Mouse (Mus musculus): ENCODE data around the gene Psap. TPM values are rescaled to one million over a fixed set of nuclear protein-coding genes. Genes with fewer than 3 reads are reported as not detected.

The Psap gene
- total RNA-seq, 1 experiment from 2014 or later, result 1,482 TPM

DNA sequence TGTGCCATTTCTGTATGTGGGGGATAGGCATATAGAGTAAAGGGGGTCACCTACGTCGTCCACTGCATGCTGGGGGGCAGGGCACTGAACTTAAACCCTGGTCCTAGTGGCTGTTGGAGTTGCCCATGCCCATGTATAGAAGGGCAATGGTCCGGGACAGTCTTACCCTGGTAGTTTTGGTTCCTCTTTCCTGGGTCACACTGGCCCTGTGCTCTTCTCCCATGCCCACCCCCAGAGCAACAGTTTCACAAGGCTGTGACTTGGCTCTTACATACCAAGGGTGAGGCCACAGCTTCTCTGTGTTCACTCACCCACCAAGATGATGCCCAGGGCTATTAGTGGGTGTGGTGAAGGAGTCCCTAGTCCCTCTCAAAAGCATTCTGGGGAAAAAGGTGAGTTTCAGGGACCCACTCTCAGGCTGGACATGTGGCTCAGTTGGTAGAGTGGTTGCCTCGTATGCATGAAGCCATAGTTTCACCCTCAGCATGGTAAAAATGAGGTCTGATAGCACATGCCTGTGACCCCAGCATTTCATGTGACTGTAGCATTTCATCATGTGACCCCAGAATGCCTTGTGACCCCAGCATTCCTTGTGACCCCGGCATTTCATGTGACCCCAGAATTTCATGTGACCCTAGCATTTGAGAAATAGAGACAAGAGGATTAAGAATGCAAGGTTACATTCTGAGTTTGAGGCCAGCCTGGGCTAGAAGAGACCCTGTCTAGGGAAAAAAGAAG is 16.7 kb upstream of the Psap start:
- ATAC-seq (replicated peaks; ENCODE audit: insufficient number of reproducible peaks, low FRiP score, low TSS enrichment, poor library complexity, severe bottlenecking), result peak; percentile 81

DNA sequence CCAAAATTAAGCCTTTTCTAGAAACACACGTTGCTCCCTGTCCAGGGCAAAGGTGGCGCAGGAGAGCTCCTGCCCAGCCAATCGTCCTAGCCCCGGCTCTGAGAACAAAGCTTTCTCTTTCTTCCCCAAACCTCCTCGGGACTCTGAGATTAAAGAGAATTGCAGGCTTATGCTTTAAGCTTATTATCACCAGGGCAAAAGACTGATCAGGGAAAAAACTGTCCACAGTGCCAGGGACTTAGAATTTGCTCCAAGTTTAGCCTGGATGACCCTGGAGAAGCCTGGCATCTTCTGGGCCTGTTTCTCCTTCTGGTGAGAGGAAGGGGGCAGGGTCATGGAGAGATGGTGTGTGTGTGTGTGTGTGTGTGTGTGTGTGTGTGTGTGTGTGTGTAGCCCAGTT is 15.9 kb upstream of the Psap start:
- ATAC-seq (replicated peaks; ENCODE audit: insufficient number of reproducible peaks, low FRiP score, low TSS enrichment, poor library complexity, severe bottlenecking), result no peak

DNA sequence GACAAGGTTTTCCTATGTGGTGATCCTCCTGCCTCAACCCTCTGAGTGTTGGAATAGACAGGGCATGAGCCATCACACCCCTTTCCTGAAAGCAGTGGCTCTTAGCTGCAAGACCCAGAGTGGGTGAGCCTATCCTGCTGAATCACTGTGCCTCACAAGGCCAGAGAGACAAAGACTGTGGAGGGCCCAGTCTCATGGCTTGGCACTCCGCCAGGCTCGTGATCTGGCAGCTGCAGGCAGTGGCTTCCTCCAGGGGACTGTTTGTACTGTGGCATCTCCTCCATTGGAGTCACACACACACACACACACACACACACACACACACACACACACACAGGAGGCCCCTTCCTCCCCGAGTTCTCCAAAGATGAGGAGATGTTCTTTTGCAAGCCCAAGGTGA is 15.0 kb upstream of the Psap start:
- peak; percentile 36; the same call in 1 of the 2 replicates for ATAC-seq (replicated peaks; ENCODE audit: insufficient number of reproducible peaks, low FRiP score, low TSS enrichment, poor library complexity, severe bottlenecking)

DNA sequence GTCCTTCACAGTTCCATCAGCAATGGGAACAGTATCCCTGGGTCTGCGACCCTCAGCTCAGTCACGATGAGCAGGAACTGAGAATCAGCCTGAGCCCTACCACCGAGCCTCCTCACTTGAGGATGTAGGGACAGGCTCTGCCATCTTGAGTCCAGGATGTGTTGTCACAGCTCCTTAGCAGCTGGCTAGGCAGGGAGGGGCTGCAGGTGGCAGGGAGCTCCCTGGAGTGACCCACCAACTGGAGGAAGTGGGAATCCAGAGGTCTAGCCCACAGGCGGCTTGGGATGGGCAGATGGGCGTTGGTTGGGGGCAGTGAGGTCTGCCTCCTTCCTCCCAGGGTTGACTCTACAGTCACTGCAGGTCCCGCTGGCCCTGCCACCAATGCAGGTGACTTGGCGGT is 14.1 kb upstream of the Psap start:
- ATAC-seq (replicated peaks; ENCODE audit: insufficient number of reproducible peaks, low FRiP score, low TSS enrichment, poor library complexity, severe bottlenecking), result 0 out of 2 replicates have a peak, but pooled peaks have one; percentile 6

DNA sequence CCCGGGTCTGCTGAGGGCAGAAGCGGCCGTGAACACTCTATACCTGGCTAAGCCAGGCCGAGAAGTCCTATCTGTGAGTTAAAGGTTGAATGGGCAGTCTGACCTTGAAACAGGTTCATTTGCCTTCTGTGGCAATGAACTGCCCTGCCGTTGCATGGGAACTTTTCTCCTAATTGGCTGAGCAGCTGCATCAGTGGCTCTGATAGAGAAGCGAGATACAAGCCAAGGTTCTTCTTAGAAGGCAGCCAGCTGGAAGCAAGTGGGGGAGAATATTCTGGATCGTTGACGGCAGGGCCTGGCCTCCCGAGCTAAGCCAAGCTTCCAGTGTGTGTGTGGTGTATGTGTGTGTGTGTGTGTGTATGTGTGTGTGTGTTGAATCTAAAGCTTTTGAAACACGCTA is 12.2 kb upstream of the Psap start:
- no peak for ATAC-seq (replicated peaks; ENCODE audit: insufficient number of reproducible peaks, low FRiP score, low TSS enrichment, poor library complexity, severe bottlenecking)

DNA sequence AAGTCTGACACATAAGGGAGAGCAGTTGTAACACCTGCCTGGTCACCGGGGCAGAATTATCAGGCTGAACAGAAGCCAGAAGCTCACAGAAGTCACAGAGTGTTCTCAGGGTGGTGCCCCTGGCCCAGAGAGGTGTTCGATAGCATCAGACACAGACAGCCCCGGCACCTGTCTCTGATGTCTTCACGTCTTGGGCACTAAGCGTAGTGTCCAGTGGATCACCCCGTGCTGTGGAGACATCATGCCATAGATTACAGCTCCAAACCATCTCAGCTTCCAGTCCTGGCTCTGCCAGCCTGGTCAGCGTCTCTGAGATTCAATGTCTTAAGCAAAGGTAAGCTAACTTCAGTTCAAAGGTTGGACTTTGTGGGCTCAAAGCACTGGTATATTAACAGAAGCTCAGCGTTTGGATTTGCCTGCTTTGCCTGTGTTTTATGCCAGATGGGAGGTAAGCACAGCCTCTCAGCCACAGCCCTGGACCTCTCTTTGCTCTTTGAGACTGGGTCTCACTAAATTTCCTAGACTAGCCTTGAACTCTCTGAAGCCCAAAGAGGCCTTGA is 10.5 kb upstream of the Psap start:
- no peak for ATAC-seq (replicated peaks; ENCODE audit: insufficient number of reproducible peaks, low FRiP score, low TSS enrichment, poor library complexity, severe bottlenecking)

DNA sequence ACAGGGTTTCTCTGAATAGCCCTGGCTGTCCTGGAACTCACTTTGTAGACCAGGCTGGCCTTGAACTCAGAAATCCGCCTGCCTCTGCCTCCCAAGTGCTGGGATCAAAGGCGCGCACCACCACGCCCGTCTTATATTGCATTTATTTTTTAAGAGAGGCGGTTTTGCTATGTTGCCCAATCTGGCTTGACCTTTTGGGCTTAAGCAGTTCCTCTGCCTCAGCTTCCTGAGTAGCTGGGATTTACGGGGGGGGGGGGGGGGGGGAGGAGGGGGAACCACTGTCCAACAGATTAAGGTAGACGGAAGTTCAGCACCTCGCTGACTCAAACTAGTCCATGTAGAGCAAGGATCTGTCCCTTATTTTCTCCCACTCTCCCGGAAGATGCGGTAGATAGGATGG is 8.7 kb upstream of the Psap start:
- peak; percentile 68 for ATAC-seq (replicated peaks; ENCODE audit: insufficient number of reproducible peaks, low FRiP score, low TSS enrichment, poor library complexity, severe bottlenecking)

DNA sequence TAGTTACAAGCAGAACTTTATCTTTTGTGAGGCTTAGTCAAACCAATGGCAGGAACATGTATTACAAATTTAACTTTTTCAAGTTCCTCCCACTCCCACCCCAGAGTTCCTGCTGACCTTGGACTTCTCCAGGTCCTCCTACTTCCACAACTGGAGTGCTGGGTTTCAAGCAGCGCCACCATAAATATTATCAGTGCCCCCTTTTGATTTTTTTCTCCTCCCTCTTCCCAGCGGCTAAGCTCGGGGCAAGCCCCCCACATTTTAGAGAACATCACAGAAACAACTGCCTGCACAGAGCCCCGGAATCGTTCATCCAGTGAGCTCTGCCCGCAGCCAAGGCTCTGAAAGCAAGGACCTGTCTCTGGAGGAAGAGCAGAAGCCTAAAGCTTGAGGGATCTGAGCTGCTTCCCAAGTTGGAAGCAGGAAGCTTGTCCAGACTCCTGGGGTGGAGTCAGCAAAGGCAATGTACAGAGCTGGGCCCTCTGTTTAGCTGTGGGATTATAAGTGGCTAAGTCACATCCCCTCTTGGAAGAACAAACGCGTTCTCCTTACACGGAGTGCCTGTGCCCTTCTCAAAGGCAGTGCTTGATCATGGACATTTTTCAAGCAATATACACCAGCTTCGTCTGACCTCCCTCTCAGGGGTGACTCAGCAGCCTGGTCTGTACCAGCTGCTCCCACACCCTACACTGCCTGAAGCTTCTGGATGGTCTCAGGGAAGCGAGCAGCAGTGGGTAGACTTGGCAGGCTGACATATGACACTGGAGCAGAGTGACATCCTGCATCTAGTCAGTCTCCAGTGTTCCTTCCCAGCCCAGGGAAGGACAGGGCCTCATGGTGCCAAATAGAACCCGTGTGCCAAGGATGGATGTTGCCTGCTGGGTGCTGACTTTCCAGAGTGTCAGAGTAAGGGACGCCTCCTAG is 8.0 kb upstream of the Psap start:
- ATAC-seq (replicated peaks; ENCODE audit: insufficient number of reproducible peaks, low FRiP score, low TSS enrichment, poor library complexity, severe bottlenecking), result peak; percentile 24; the same call in 1 of the 2 replicates

DNA sequence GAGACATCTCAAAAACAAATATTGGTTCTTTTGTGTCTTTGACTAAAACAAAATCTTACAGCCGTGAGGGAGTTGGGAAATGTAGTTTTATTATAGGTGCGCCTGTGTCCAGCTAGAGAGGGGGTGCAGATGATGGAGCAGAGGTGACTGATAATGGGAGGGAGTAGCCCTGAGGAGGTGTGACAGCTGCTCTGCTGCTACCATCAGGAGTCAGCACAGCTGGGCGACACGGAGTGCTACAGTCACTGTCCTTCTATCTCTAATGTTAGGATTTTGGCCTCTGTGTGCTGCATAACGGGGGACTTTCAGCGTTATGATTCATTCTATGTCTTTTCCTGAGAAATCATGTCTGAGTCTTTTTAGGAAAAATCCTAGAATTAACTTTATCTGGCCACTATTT is 6.4 kb upstream of the Psap start:
- ATAC-seq (replicated peaks; ENCODE audit: insufficient number of reproducible peaks, low FRiP score, low TSS enrichment, poor library complexity, severe bottlenecking), result no peak

DNA sequence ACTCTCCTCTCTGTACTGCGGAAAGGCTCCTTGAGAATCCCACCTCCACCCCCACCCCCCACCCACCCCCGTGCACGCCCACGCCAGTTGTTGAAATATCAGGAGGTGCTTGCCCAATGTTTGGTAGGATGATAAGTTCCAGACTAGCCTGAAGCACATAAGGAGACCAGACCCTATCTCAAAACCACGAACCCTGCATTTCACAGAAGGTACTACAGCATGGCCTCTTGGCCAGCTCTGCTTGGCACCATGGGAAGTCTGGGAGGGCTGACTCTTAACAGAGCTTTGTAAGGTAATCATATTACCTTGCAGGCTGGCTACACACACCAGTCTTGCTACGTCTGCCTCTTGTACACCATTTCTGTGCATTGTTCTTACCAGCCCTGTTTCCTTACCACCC is 5.2 kb upstream of the Psap start:
- ATAC-seq (replicated peaks; ENCODE audit: insufficient number of reproducible peaks, low FRiP score, low TSS enrichment, poor library complexity, severe bottlenecking), result no peak

DNA sequence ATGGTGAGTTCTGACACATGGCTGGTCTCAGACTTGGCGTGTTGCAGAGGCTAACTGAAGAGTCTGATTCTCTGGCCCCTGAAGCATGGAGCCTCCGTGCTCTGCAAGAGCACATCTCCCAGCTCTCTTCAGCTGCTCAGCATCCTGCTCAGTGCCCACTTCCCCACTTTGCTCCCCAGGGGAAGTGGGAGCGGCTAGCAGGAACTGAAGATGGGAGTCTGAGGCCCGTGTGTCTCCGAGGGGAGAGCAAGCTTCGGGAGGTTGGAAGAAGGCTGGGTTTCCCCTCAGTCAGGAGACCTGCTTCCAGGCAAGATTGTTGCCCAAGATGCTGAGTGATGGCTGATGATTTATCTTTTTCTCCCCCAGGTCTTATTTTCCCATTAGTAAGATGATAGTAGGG is 4.0 kb upstream of the Psap start:
- ATAC-seq (replicated peaks; ENCODE audit: insufficient number of reproducible peaks, low FRiP score, low TSS enrichment, poor library complexity, severe bottlenecking), result peak; percentile 29; the same call in 1 of the 2 replicates

DNA sequence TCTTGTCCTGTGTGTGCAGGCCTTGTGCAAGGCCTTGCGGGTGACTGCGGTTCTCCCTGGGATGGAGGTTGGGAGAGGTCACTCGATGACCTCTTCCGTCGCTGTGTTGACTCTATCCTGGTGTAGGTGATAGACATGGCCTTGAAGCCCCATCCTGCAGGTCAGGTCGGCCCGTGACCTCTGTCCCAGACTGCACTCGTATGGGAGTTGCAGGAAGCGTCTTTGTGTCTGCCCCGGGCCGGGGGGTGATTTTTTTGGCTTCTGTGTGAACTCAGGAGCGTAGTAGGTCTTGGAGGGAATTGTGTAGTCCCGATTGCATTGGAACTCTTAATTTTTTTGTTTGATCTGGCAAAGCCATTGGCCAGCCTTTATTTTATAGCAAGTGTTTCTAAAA is 576 bp downstream of the Psap start:
- ATAC-seq (replicated peaks; ENCODE audit: insufficient number of reproducible peaks, low FRiP score, low TSS enrichment, poor library complexity, severe bottlenecking), result no peak

DNA sequence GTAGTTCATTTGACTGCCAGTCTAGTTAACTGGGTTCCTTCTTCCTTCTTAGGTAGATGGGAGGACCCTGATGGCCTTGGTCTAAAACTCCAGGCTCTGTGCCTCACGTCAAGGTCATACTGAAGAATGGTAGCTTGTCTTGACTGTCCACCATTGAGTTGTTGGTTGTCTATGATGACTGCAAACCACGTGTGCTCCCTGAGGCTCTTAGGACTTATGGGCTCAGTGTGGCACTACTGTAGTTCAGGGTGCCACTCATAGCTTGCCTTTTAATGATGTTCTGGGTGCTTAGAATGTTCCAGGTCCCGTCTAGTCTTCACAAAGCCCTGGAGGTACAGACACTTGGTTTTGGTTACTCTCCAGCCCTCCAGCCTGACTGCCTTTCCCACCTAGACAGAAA is 1.4 kb downstream of the Psap start:
- no peak for ATAC-seq (replicated peaks; ENCODE audit: insufficient number of reproducible peaks, low FRiP score, low TSS enrichment, poor library complexity, severe bottlenecking)

DNA sequence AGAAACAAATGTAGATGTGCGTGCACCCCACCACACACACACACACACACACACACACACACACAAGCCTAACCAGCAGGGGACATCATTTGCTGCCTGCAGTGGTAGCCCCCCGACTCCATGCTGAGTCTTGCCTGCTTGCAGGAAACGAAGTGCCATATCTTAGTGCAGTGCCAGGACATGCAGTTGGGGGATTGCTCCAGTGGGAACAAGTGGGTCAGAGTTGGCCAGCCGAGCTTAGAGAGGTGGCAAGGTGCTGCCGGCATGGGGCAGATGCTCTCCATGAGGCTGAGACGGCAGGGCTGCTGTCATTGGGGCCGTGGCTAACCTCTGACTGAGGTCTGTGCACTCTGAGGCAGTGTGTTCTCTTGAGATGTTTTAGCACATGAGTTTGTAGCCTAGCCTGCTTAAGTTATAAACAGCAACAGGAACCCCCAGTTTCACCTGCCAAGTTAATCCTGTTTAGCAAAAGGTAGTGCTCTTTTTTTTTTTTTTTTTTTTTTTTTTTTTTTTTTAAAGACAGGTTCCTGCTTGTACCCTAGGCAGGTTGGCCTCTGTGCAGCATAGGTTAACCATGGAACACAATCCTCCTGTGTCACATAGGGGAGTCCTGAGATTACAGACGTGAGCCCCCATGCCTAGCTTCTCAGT is 2.0 kb downstream of the Psap start:
- ATAC-seq (replicated peaks; ENCODE audit: insufficient number of reproducible peaks, low FRiP score, low TSS enrichment, poor library complexity, severe bottlenecking), result no peak

DNA sequence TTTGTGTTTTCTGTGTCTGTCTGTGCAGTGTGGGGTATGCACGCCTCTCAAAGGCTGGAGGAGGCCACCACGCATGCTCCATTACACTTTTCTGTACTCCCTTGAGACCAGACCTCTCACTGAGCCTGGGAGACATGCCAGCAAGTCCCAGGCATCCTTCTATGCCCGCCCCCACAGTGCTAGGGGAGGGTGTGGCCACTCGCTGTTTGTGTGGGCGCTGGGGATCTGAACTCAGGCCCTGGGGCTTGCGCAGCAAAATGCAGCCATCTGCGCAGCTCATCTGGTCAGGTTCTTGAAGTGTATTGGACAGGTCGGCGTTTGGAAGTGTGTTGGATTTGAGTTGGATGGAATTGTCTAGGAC is 2.5 kb downstream of the Psap start:
- no peak for ATAC-seq (replicated peaks; ENCODE audit: insufficient number of reproducible peaks, low FRiP score, low TSS enrichment, poor library complexity, severe bottlenecking)

DNA sequence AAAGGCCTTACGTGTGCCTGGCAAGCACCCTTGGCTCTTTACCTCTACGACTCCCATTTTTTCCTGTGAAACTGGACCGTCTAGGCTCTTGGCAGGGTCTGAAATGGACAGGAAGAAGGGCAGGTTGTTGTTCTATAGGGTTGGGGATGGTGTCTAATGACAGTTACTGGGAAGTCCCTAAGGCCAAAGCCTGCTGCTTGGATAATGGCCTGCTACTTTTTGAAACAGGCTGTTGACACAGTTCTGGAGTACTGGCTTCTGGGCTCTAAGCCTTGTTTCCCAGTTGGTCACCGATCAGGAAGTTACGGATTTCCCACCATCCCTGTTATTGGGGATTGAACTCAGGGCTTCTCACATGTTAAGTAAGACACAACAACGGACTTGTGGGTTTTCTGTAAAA is 2.9 kb downstream of the Psap start:
- no peak for ATAC-seq (replicated peaks; ENCODE audit: insufficient number of reproducible peaks, low FRiP score, low TSS enrichment, poor library complexity, severe bottlenecking)

DNA sequence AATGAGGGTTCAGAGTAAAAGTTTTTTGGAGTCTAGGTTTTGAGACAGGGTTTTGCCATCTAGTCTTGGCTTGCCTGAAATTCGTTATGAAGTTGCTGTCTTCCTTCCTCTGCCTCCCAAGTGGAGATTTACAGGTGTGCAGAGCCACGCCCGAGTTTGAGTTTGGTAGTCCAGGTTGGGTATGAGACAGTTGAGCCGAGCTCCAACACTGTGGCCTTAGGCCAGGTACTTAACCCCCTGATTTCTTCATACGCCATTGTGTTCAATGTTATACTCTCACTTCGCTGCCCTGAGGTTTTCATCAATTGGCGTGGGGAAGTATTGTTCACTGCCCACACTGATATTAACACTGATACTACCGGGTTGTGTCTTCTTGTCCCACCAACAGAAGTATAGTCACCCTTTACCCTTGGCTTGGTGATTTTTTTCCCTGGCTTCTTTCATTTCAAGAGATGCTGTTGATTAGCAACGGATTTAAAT is 4.2 kb downstream of the Psap start:
- no peak for ATAC-seq (replicated peaks; ENCODE audit: insufficient number of reproducible peaks, low FRiP score, low TSS enrichment, poor library complexity, severe bottlenecking)

DNA sequence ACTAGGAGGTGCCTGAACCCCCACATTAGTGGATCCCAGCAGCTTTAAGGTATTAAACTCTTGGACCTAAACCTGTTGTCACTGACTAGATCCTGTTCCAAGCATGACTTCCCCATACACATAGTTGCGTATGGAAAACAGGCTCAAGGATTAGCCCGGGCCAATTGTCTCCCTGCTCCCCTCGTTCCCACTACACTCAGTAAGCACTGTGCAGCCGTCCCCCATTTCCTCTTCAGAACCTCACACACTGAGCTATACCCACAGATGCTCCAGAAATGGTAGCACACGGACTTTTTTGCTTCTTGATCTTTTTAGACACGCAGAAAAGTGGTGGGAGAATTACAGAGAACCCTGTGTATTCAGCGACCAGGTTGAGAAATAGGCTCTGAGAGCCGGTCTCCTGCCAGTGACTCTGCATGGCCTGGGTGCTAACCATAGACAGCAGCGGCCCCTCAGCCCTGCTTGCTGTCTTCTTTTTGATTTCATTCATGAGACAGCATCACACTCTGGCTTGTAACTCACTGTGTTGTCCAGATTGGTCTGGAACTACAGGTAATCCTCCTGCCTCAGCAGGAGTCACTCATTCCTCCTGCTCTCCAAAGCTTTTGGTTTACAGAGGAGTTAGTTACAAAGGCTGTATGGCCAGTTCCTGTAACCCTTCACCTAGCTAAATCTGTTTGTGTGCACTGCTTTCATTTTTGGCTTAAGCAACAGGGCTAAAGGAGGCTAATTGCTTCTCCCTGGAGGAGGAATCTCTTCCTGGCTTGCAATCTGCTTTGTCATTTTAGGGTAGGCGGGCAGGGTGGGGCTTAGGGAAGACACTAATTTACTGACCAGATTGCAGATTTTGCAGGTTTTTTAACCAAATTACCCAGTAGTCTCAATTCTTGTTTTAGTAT is 4.9 kb downstream of the Psap start:
- no peak for ATAC-seq (replicated peaks; ENCODE audit: insufficient number of reproducible peaks, low FRiP score, low TSS enrichment, poor library complexity, severe bottlenecking)

All from monocyte, adult 5-6 weeks (primary cell).